Mouse (Mus musculus): ENCODE results near the gene Kbtbd3.

The Kbtbd3 gene

GRCm38 (mm10) chr9:4309351-4310085 lies at the start of gene Kbtbd3, which contains the start of gene Aasdhppt:
Gene Kbtbd3 (plus strand): TSS chr9:4309833.
Gene Aasdhppt (minus strand): TSS chr9:4309471.
- peak; percentile 98 for DNase-seq

GRCm38 (mm10) chr9:4259841-4260745 lies 49.5 kb upstream of the Kbtbd3 start:
- DNase-seq: peak; percentile 21

GRCm38 (mm10) chr9:4260746-4261090 lies 48.9 kb upstream of the Kbtbd3 start:
- DNase-seq: no peak

- DNase-seq: no peak
These were observed 42.8 kb upstream of the Kbtbd3 start for GRCm38 (mm10) chr9:4266881-4267280.

GRCm38 (mm10) chr9:4283850-4284249 lies 25.8 kb upstream of the Kbtbd3 start:
- no peak for DNase-seq

- no peak for DNase-seq
These were observed 9.2 kb upstream of the Kbtbd3 start for GRCm38 (mm10) chr9:4300466-4300865.

GRCm38 (mm10) chr9:4304867-4305266 lies 4.8 kb upstream of the Kbtbd3 start:
- DNase-seq: no peak

- DNase-seq: no peak
These were observed 844 bp upstream of the Kbtbd3 start for GRCm38 (mm10) chr9:4308628-4309350.

- DNase-seq: no peak
These were observed 1.1 kb downstream of the Kbtbd3 start for GRCm38 (mm10) chr9:4310706-4311105.

- peak; percentile 11 for DNase-seq
These were observed 1.5 kb downstream of the Kbtbd3 start for GRCm38 (mm10) chr9:4311162-4311561.

- DNase-seq: no peak
These were observed 4.3 kb downstream of the Kbtbd3 start for GRCm38 (mm10) chr9:4313946-4314345.

GRCm38 (mm10) chr9:4315746-4316145 lies 6.1 kb downstream of the Kbtbd3 start:
- no peak for DNase-seq

- DNase-seq: no peak
These were observed 9.5 kb downstream of the Kbtbd3 start for GRCm38 (mm10) chr9:4318939-4319721.

GRCm38 (mm10) chr9:4353163-4353562 lies 43.5 kb downstream of the Kbtbd3 start:
- DNase-seq: no peak

GRCm38 (mm10) chr9:4375828-4376639 lies 66.4 kb downstream of the Kbtbd3 start, which contains the start of gene Msantd4:
Gene Msantd4 (plus strand): TSS chr9:4376562.
- DNase-seq: peak; percentile 94

GRCm38 (mm10) chr9:4376640-4377120 lies 67.0 kb downstream of the Kbtbd3 start:
- DNase-seq: peak; percentile 51

All from thymus, postnatal 14 days (tissue).